Mouse (Mus musculus) olfactory bulb, adult 2 months (tissue): Measurements from ENCODE around the gene Scn1a. TPM values are rescaled to one million over a fixed set of nuclear protein-coding genes. Genes with fewer than 3 reads are reported as not detected.
A peak's percentile ranks its signal among the peaks of the same experiment; 100 is the strongest.

Source experiments
- H3K27ac ChIP-seq: fragments of 200-500 bp; 2 replicates; pipeline ENCODE4 v1.5.1; 2012; ENCODE audit warnings: low read depth, low read length; ENCODE audit not compliant: insufficient read depth
- H3K4me1 ChIP-seq: fragments of 200-500 bp; 2 replicates; pipeline ENCODE4 v1.6.1; 2012; ENCODE audit warnings: low read length; ENCODE audit not compliant: control insufficient read depth, insufficient read depth
- H3K4me3 ChIP-seq: fragments of 200-500 bp; 2 replicates; pipeline ENCODE4 v1.5.1; 2012; ENCODE audit warnings: mild to moderate bottlenecking, low read depth, low read length, moderate library complexity; ENCODE audit not compliant: insufficient read depth
- CTCF ChIP-seq: fragments of 200-500 bp; IDR thresholded peaks from 2 replicates; pipeline ENCODE4 v1.5.1; 2012; ENCODE audit warnings: low read depth, mild to moderate bottlenecking, low read length, moderate library complexity; ENCODE audit not compliant: insufficient read depth
- POLR2A ChIP-seq: fragments of 200-500 bp; IDR thresholded peaks from 2 replicates; pipeline ENCODE4 v1.6.1; 2012; ENCODE audit warnings: mild to moderate bottlenecking, low read depth, low read length, moderate library complexity; ENCODE audit not compliant: insufficient read depth
- WGBS: fragments of 180-500 bp; shearing (Covaris S2); methylation state at CpG from one replicate; pipeline ENCODE4 v1.1.7; 2018; 5-methylcytosine and 5-hydroxymethylcytosine counted together
- polyA plus RNA-seq: library from polyadenylated mRNA; stranded (reverse); fragments of >200 nt; gene quantifications from 2 replicates; pipeline ENCODE4 v1.2.4, GENCODE M21; 2012; ENCODE audit warnings: low replicate concordance; ENCODE audit not compliant: missing spikeins, insufficient read depth, insufficient read length

Gene Scn1a
- polyA plus RNA-seq, 1 experiment, result not detected

DNA sequence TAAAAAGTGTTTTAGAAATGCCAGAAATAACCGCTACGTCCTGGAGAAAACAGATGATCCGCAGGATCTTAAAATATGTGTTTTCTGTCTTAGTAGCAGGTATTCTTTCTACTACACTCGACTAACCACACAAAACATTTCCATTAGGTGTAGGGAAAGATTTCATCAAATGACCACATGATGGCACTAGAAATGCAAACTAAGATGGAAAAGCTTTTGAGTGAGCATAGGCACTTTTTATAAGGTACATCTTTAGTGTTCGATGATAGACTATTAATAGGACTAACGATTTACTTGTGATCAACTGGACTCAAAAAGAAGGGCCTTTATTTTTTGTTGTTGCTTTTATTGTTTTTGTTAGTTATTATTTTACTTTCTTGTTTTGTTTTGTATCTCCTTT is 104.2 kb downstream of the Scn1a start:
- Histone ChIP-seq H3K4me3 (no peak overlapping the region), H3K4me1 (no peaks in the 10 kb centered on the region), H3K27ac (no peak overlapping the region)
- TF ChIP-seq POLR2A, result no peak
- no peak for TF ChIP-seq CTCF
- WGBS, result 58% methylated on average over 6 of the region's 6 CpGs

GRCm38 (mm10) chr2:66272551-66272950 is 168.1 kb downstream of the Scn1a start:
- Histone ChIP-seq H3K27ac (no peak overlapping the region), H3K4me3 (no peak overlapping the region), H3K4me1 (no peaks in the 10 kb centered on the region)
- 87% methylated on average over 3 of the region's 3 CpGs for WGBS
- TF ChIP-seq POLR2A, result no peak
- no peak for TF ChIP-seq CTCF

DNA sequence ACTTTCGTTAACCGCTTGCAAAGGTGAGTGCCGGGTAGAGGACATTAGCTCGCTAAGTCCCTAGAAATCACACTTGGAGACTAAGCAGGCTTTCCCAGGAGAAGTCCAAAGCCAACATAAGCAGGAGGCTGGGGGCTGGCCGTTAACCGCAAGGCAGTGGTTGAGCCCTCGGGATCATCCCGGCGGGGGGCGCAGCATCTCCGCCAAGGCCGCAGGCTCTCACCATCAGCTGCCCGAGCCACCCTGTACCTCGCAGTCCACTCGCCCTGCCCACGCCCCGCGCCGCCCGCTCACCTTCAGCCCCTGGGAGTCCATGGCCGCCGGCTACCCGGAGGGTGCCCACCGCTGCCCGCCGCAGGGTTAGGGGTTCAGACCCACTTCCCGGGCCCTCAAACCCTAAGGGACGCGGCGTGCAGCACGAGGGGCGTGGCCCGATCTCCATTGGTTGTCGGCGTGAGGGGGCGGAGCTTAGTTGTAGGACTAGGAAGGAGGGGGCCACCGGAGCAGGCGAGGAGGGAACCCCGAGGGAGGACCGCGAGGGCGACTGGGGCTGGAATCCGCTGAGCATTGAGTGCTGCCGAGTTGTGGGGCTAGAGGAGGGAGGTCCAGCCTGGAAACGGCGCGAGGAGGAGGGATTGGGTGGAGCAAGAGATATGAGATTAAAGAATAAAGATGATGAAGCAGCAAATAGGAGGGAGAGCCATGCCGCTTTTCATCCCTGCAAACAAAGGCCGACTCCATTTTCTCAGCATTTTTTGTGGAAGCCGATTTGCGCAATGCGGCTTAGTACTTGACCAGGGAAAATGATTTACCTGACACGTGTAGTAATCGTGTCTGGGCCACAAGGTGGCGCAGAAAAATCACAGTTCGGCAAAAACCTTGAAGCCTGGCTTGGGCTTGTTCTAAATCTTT is 184.2 kb downstream of the Scn1a start, which contains the start of gene Ttc21b:
TSS of gene Ttc21b (minus strand) at position 398 of the 912 bp plus-strand sequence.
- Histone ChIP-seq H3K4me1 (no peaks in the 10 kb centered on the region), H3K4me3 (peak within 1 kb of the TSS; percentile 95), H3K27ac (peak within 1 kb of the TSS; percentile 64)
- TF ChIP-seq POLR2A (peak; percentile 43; the same call in 1 of the 2 replicates), CTCF (0 out of 2 replicates have a peak, but pooled peaks have one; percentile 43)
- WGBS, result under 1% methylated on average over 56 of the region's 56 CpGs

DNA sequence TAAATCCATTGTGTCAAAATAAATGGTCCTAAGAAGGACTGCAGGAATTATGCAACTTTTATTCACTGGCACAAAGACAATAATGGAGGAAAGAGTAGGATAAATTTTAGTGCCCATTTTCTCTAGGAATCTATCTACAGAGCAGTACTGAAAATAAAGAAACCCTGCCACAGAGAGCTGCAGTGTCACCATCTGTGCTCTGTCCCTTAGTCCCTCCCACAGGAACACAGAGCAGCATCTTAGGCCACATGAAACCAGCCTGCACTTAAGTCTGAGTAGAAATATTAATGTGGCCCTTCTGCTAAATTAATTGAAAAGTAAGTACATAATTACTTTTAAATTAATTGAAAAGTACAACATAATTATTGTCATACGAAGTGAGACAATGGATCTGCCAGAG is 196.6 kb downstream of the Scn1a start:
- Histone ChIP-seq H3K4me3 (no peak overlapping the region), H3K27ac (no peak overlapping the region), H3K4me1 (no peaks in the 10 kb centered on the region)
- TF ChIP-seq POLR2A (no peak), CTCF (no peak)
- WGBS, result 32% methylated on average over 1 of the region's 1 CpGs

DNA sequence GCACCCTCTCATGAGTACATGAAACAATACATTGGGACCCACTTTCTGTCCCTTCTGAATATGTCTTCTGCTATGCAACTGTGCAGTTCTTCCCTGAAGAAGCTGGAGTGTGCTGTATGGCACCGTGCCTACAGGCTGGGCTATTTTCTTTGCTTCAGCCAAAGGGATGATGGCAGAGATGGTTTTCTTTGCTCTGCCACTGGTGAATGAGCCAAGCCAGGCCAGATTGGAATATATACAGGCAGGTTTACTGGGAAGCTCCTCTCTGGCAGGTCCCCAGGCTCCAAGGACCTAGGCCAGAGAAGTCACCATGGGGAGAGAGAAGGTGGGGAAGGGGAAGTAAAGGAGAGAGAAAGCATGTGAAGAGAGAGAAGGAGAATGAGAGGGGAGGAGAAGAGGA is 200.3 kb downstream of the Scn1a start:
- no peaks in the 10 kb centered on the region for H3K4me1 ChIP-seq
- TF ChIP-seq CTCF, result no peak
- no peak overlapping the region for H3K4me3 ChIP-seq
- WGBS, result 84% methylated on average over 1 of the region's 1 CpGs
- H3K27ac ChIP-seq, result no peak overlapping the region

GRCm38 (mm10) chr2:66238886-66239285 is 201.8 kb downstream of the Scn1a start:
- no peak overlapping the region for H3K27ac ChIP-seq
- 90% methylated on average over 5 of the region's 5 CpGs for WGBS
- TF ChIP-seq POLR2A (no peak), CTCF (no peak)
- no peaks in the 10 kb centered on the region for H3K4me1 ChIP-seq
- H3K4me3 ChIP-seq, result no peak overlapping the region

- no peaks in the 10 kb centered on the region for H3K4me1 ChIP-seq
- no peak overlapping the region for H3K4me3 ChIP-seq
- no peak for TF ChIP-seq CTCF
- H3K27ac ChIP-seq, result no peak overlapping the region
- 93% methylated on average over 7 of the region's 7 CpGs for WGBS
Measured at GRCm38 (mm10) chr2:66220954-66221353, 219.7 kb downstream of the Scn1a start.

Other genes with a start within 250 kb of the Scn1a start
- gene Ttc21b, start 184.2 kb downstream of the Scn1a start, polyA plus RNA-seq, result not detected in 2 replicates
- gene Scn9a, start 194.1 kb upstream of the Scn1a start, polyA plus RNA-seq, result not detected in 2 replicates